Mouse (Mus musculus) cerebellum, adult (tissue): ENCODE measurements around the gene Map2k7.

Experiments
- ATAC-seq: cut with Nextera tagmentation; 2 replicates; pipeline ENCODE4 v1.9.2; 2017; ENCODE audit warnings: mild to moderate bottlenecking, moderate library complexity, mixed read lengths; ENCODE audit not compliant: insufficient number of reproducible peaks, low FRiP score, low TSS enrichment

The Map2k7 gene

DNA sequence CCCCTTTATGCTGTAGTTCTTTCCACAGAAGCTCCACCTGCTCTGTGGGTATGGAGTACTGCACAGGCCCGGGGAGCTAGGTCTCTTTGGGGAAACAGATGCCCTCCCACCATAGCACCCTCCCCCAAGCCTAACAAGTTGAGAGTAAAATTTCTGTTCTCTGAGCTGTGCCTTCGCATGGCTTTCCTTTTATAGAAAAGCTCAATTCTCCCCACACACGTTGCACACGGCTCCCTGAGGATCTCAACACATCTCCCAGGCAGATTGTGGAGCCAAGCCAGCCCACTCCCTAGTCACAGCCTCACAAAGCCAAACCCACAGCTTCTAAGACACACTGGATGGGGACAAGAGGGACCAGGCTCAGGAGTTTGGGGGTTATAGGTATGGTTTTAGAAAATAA lies 18.4 kb downstream of the Map2k7 start:
- no peak for ATAC-seq

DNA sequence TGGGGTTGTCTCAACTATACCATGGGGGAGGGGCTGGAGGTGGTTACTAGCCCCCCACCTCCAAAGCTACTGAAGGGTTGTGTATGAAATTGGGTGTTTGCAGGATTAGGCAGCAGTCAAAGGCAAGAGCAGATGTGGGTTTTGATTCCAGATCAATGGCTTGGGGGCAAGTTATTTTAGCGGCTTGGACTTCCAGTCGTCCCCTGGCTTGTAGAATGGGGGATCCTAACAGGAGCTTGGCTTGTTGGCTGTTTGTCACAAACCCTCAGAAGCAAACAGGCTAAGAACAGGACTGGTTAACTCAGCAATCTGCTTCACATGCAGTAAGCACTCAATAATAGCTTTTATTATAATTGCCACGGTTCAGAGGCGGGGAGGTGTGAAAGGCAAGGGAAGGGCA lies 18.8 kb downstream of the Map2k7 start:
- ATAC-seq, result no peak

DNA sequence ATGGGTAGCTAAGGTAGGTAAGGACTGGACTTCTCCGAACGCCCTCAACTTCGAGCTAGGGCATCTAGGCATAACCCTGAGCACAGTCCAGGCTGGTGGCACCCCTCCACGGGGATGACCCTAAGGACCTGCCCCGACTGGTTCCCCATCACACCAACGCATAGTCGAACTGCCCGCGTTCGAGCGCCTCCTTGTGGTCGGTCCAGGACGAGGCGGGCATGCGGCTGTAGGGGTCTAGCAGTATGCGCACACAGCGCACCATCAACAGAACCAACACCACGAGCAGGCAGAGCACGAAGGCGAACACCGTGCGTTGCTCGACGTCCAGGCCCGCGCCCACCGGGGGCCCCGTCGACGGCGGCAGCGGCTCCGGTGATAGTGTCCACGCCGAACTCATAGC lies 19.7 kb downstream of the Map2k7 start:
- no peak for ATAC-seq

DNA sequence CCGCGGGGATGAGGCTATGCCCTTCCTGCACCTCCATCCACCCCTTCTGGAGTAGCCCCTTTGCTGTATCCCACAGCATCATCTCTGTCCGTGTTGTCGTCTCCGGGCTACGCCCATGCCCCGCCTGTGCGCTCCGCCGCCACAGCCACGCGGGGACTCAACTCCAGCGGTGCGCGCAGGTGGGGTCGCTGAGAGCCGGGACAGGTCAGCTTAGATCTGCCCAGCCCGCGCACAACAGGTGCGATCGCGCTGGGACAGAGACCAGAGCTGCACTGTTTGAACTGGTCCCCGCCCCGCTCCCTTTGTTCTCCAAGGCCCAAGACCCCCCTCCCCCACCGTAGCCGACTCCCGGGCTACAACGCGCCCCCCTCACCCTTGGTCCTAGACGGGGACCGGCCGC lies 20.1 kb downstream of the Map2k7 start:
- no peak for ATAC-seq

DNA sequence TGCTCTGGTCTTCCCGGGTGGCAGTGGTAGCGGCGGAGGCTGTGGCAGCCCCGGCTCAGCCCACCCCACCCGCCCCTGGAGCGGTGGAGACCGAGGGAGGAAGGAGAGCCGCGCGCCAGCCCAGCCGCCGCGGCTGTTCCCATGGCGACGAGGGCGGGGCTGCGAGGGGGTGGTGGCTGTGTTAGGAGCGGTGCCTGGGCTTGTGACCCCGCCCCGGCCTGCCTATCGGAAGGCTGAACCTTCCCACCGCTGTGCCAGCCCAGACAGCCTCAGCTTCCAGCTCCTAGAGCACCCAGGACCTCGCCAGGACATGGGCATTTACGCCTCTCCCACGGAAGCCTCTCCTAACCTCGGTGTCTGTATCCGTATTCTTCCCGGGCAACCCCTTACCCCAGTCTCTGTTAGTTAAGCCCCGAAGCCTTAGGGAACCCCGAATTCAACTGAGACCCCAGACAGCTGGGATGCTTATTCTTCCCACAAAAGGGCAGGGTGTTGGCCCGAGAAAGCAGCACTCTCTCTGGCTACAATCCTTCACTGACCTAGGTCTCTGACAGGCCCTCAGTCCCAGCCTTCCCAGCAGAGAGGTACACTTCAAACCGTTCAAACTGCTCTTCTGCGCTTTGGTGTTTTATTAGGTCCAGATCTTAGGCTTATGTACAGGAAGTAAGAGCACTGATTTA lies 20.7 kb downstream of the Map2k7 start, which contains the start of gene Ctxn1:
Gene Ctxn1, minus strand, starts transcription at position 150 of the 680 bp plus-strand sequence.
- ATAC-seq, result peak; percentile 60

DNA sequence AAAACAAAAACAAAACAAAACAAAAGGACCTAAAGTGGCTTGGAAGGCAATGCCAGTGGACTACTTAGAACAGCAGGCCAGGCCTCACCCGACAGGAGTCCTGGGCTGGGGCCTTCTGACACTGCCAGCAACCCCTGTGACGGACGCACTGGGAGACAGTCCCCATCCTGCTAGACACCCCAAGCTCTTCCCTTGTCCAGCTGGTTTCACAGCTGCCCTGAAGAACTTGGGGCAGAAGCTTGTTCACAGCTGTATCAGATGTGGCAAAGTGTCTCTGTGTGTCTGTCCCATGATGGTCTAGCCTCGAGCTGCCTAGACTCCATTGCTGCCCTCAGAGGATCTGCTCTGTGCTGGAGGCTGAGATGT lies 21.2 kb downstream of the Map2k7 start:
- no peak for ATAC-seq

DNA sequence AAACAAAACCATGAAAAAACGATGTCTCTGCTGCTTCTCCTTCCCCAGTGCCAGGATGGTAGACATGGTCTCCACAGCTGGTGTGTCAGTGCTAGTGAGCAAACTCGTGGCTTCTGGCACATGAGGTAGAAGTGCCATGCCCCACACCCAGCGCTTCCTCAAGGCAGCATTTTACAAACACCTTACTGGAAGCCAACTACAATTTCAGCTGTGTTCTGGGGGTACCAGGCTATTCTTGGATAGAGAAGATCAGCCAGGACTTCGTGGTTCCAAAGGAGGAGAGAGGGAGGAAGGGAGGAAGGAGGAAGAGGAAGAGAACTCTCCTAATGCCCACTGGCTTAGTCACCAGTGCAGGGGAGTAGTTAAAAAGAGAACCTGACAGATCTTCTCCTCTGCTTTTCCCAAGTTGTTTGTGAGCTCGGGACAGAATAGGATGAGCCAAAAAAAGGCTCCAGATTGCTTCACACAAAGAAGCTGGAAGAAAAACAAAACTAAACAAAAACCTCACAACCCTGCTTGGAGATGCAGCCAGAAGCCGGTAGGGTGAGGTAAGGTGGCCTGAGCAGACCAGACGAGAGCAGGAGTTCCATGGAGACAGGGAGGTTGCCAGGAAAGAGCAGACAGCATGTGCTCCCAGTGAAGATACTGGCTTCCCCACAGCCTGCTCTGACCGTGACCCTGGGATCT lies 24.7 kb downstream of the Map2k7 start:
- no peak for ATAC-seq

DNA sequence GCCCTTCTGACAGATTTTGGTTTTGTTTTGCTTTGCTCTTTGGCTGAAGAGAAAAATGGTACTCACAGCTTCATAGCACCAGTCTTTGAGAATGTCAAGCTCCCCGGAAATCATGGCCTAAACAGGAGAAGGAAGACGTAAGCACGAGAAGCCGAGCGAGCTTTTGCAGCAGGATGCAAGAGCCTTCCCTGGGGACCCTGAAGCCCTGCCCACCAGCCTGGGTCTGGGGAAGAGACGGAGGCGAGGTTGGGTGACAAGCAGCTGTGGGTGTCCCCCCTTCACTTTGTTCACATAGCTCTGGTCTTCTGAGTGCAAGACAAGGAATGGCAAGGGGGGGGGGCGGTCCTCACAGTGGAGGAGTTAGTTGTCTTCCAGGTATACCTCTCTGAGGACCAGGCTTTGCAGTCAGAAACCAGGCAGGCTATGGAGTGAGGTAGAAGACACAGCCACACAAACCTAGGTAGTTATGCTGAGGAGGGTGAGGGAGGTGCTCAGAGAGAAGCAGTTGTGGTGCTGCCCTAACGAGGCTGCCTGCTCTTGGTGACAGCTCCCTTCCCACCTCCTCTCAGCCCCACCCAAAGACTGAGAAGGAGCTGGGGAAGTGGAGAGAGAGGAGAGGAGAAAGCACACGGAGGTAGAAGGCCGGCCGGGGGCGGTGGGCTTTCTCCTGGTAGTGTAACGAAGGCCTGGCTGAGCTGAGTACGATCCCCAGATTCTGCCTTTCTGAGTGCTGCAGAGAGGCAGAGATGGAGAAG lies 26.8 kb downstream of the Map2k7 start:
- no peak for ATAC-seq

DNA sequence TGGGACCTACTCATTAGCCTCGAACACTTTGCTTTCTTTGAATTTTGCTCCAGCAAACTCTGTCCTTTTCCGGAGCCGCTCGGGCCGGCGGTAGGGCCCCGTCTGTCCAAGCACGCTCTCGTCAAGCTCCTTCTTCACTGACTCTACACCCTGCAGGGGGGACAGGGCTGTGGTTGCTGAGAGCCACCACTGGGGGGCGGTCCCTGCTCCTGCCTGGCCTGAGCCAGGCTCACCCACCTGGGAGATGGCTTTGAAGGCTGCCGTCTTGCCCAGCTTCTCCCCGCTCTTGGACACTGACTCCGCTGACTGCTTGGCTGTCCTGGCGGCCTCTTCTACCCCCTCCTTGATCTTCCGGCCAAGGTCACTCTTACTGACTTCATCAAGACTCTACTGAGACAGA lies 29.1 kb downstream of the Map2k7 start:
- no peak for ATAC-seq

DNA sequence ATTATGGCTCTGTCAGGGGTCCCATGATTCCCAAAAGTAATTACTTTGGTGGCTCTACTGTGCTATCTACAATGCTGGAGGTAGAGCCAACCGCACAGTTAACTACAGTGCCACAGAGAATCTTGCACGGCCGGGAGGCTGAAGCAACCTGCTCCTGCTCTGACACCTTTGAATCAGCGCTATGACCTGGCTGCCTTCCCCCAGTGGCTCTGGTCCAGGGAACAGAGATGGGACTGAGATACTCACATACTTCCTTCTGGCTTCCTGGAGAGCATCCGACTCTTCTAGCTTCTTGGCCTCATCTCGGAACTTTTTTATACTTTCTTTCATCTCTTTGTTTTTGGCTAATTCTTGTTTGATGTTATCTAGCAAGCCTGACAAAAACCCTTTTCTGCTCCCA lies 31.1 kb downstream of the Map2k7 start:
- no peak for ATAC-seq

DNA sequence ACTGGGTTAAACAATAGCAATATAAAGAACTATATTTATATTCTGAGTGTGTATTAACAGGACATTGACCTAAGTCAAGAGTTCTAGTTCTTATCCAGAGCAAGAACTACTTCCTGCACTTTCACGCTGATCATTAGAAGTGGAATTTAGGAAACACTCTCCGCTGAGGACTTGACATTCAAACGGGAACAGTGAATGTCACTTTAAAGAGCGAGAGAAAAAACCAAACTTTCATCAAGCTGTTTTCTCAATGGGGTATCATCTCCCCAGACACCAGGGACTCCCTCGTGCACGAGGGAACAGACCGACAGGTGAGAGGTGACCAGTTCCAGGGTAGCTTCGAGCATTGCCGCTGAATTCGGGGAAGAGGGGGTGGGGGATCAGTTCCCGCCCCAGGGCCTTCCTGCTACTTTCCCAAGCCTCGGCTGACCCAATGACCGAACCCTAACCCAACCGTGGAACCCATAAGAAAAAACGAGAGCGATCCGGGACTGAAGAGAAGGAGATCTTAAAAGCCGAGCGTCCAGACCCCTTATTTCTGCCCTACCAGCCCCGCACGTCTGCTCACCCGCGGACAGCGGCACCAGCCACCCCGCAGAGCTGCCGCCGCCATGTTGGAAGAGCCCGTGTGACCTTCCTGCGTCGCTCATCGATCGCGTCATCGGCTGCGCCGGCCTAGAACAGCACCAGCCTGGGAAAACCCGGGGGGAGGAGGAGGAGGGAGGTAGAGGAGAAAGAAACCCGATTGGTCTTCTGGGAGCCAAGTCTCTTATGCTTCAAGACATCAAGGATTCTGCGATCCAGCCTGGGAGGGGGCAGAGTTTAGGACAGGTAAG lies 37.0 kb downstream of the Map2k7 start, which contains the start of gene Timm44:
Gene Timm44, minus strand, starts transcription at position 639 of the 836 bp plus-strand sequence.
- peak; percentile 95 for ATAC-seq

DNA sequence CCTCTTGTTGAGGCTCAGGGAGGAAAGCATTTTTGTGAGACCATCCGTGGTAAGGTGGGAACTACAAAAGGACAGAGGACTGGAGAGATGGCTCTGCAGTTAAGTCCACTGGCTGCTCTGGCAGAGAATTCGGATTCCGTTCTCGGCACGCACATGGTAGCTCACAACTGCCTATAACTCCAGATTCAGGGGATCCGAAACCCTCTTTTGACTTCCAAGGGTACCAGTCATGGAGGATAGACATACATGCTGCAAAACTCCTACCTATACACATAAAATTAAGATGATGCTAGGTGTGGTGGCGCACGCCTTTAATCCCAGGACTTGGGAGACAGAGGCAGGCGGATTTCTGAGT lies 37.5 kb downstream of the Map2k7 start:
- ATAC-seq, result no peak

DNA sequence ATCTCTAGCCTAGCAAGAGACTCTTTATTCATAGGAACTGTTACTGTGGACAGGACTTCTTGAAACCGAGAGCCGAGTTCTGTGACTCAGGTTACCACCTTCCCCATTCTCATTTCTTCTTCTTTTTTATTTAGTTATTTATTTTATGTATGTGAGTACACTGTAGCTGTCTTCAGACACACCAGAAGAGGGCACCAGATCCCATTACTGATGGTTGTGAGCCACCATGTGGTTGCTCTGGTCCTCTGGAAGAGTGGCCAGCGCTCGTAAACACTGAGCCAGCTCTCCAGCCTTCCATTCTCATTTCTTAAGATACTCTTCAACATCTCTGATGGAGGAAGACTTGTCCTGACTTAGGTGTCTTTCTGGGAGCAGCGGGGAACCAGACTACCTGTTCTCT lies 54.2 kb downstream of the Map2k7 start:
- no peak for ATAC-seq
